Mouse (Mus musculus) MEL (cell line): ENCODE results near the gene Nlrp6.

ENCODE experiments used
- CTCF ChIP-seq, 3 experiments: IDR thresholded peaks in 2 of 3; conservative IDR thresholded peaks in 1 of 3; 2 replicates each; pipeline ENCODE4 v1.5.1; 2011 to 2012; ENCODE audit warnings: low read length in 3 of 3, low read depth in 2 of 3, mild to moderate bottlenecking in 2 of 3, improper control_type of control experiment in 1 of 3, inconsistent platforms in 1 of 3, mixed read lengths in 1 of 3, moderate library complexity in 1 of 3; ENCODE audit not compliant: control insufficient read depth in 1 of 3, insufficient read depth in 1 of 3, poor library complexity in 1 of 3, severe bottlenecking in 1 of 3
- E2F4 ChIP-seq: IDR thresholded peaks from 2 replicates; pipeline ENCODE4 v1.6.1; 2011; ENCODE audit warnings: low read depth, low read length, improper control_type of control experiment, borderline replicate concordance
- EP300 ChIP-seq, 2 experiments: IDR thresholded peaks; 2 replicates each; pipeline ENCODE4 v1.6.1; 2011; ENCODE audit warnings: improper control_type of control experiment in 2 of 2, low read length in 2 of 2, low read depth in 1 of 2, mild to moderate bottlenecking in 1 of 2
- KAT2A ChIP-seq: conservative IDR thresholded peaks from 2 replicates; pipeline ENCODE4 v1.6.1; 2012; ENCODE audit warnings: low read depth, low read length, improper control_type of control experiment, inconsistent platforms
- MAX ChIP-seq: IDR thresholded peaks from 2 replicates; pipeline ENCODE4 v1.6.1; 2011; ENCODE audit warnings: low read length, improper control_type of control experiment
- UBTF ChIP-seq: IDR thresholded peaks from 2 replicates; pipeline ENCODE4 v1.6.1; 2012; ENCODE audit warnings: low read depth, mild to moderate bottlenecking, inconsistent platforms, low read length, improper control_type of control experiment, moderate library complexity, borderline replicate concordance; ENCODE audit not compliant: insufficient read depth
- ZC3H11A ChIP-seq: IDR thresholded peaks from 2 replicates; pipeline ENCODE4 v1.6.1; 2012; ENCODE audit warnings: low read depth, mild to moderate bottlenecking, inconsistent platforms, low read length, improper control_type of control experiment
- ZMIZ1 ChIP-seq: IDR thresholded peaks from 2 replicates; pipeline ENCODE4 v1.6.1; 2012; ENCODE audit warnings: low read depth, mild to moderate bottlenecking, inconsistent platforms, low read length, improper control_type of control experiment, moderate library complexity

- TF ChIP-seq UBTF (no peak), CTCF (IDR thresholded peaks at IDR 0.05 in 2 of 3, conservative IDR thresholded peaks at IDR 0.05 in 1 of 3; ENCODE audit: control insufficient read depth in 1 of 3, insufficient read depth in 1 of 3, low read depth in 2 of 3, low read length in 3 of 3, poor library complexity in 1 of 3, severe bottlenecking in 1 of 3) (no peak), EP300 (IDR thresholded peaks at IDR 0.05; ENCODE audit: low read depth in 1 of 2, low read length in 2 of 2) (no peak), ZC3H11A (no peak), MAX (no peak), KAT2A (no peak), E2F4 (no peak), ZMIZ1 (no peak)
Observed at GRCm38 (mm10) chr7:140912846-140913482, 7.7 kb upstream of the Nlrp6 start.
